Mouse (Mus musculus) Muller cell, postnatal 12 days (primary cell): ENCODE data around the gene Copa.

Source experiments
- DNase-seq: peaks from one replicate; pipeline ENCODE4 v3.0.0-alpha.2; 2015; ENCODE audit errors: inconsistent ontology term

The Copa gene

DNA sequence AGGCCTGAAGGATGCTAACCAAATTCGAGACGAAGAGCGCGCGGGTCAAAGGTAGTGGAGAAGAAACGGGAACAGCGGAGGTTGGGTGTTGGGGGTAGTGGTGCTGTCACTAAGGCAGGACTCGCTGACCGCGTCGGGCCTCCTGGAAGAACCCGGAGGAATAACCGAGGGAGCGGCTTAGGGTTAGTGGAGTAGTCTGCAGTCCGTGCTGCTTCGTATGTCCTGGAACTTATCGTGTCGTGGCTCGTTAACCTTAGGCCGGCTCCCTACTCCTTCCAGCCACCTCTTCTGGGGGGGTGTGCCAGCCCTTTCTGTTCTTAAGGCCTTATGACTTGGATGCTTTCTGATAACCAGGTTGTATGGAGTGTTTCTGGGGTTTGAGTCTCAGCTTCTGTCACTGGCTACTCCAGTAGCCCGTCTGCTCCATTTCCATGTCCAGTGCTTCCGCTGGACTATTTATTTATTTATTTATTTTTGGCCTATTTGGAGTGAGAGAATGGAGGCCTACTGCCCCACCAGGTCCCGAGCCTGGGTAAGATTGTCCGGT is 643 bp downstream of the Copa start:
- no peak for DNase-seq

DNA sequence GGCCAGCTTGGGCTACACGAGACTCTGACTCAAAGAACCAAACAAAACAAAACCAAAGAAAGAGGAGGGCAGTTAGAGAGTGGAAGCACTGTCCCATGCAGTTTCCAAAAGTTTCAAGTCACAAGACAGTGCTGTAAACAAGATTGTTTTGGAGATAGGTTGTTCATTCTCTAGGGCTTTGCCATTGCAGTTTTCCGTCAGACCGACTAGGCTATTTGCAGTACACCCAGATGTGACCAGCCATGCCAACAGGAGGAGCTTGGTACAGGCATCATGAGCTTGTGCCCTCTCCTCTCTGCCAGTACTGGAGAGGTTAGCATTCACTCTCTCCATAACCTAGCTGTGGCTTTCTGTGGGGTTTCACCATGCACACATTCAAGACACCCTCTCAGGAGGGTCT is 11.2 kb downstream of the Copa start:
- no peak for DNase-seq

DNA sequence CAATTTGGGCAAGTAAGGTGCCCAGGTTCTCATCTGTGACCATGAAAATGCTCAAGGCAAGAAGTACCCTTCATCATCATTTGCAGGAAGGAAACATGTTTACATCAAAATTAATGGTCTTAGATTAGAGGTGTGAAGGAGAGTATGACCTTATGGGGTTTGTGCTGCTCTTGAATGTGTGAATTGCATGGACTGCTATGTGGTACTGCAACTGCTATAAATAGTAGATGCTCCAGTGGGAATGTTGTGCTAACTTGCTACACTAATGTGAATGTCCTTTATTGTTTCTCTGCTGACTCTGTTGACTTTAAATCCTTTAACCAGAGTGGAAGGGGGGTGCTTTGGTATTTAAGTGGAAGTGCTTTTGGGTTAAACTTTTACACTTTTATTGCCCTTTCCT is 12.0 kb downstream of the Copa start:
- DNase-seq: no peak

DNA sequence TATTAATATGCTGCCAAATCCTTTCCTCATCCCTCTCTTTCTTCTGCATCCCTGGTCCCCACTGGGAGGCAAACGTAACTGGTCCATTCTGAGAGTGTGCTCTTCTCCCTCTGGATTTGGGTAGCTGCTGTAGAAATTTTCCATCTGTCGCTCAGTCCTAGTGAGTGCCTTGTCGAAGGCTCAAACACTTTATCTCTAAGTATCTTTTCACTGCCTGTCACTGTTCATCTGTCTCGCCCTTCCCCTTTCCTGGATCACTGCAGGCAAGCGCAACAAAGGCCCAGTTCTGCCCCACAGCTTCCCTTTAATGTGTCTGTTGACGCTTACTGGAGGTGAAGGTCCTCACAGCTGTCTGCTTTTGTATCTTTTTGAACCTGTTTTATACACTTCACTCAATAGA is 12.9 kb downstream of the Copa start:
- no peak for DNase-seq

DNA sequence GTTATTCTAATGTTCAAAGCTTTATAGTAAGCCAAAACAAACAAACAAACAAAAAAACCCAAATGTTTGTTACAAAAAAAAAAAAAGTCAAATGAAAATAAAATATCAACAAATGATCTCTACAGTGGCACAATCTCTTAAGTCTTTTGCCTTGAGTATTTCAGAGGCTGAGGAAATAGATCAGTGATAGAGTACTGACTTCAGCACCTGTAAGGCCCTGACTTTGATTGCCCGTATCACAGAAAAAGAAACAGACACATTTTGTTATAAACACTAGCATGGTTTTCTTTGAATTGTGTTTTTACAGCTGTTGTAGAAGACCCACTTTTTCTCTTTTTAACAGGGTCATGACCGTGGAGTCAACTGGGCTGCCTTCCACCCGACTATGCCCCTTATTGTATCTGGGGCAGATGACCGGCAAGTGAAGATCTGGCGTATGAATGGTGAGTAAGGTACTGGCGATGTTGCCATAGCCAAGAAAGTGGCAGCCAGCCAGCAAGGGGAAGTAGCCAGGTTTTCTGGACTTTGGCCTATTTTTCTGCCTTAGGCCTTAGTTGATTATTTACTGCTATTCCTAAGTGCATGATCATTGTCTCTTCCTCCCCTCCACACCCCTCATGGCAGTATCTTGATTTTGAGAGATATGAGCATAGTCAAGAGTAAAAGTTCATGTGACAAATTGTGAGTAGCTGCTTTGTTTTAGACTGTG is 17.1 kb downstream of the Copa start:
- DNase-seq: peak; percentile 36

DNA sequence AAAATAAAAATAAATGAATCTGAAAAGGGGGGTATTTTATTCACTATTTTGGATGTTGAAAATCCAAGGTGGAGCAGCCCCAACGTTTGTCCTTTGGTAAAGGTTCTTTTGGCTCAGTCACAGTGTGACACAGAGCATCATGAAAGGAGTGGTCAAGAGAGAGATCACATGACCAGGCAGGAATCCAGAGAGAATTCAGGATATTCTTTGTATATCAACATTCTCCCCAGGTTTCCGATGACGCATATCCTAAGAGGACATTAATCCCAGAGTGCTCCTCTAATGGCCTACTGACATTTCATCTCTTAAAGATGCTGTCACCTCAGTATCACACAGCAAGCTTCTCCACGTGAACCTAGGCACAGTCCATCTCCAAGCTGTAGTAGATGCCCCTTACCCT is 21.3 kb downstream of the Copa start:
- DNase-seq: no peak

DNA sequence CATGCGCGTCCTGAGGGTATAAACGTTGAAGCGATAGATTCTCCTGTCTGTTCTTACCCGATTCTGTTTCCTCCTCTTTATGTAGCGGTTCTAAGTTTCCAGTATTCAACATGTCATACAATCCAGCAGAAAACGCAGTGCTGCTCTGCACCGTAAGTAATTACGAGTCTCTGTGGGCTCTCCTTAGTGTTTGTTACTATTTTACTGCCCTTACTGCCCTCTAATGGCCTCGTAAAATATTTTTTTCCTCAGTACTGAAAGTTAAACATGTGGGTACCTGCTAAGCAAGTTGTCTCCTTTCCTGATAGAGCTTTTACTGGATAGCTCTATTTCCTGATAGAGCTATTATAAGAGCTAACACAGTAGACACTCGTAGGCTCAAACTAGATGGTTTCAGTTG is 22.8 kb downstream of the Copa start:
- DNase-seq: no peak

DNA sequence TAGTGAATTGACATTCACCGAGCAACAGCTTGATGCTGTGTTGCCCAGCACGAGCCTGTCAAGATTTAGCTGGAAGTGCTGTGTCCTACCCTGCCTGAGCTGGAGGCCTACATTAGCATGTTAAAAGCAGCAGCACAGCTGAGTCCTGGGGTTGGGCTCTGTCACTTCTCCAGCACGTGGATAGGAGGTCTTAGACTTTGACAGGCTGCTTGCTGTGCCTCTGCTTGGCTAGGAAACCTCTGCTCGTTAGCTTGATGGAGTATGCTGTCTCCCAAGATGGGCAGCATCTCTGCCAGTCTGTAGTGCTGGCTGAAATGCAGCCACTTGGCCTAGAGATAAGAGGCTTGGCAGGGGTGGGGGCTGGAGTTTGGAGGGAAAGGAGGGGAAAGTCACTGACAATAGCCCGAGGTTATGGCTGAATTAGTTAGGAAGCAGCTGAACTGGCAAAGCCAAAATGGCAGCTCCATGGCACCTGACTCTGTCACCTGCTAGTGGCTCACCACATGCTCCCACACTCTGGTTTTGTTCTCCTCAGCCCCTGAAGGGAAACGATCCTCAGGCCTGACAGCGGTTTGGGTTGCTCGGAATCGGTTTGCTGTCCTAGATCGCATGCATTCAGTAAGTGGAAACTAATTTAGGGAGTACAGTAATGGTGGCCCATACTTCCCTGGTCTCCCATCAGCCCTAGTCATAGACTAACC is 25.6 kb downstream of the Copa start:
- no peak for DNase-seq

DNA sequence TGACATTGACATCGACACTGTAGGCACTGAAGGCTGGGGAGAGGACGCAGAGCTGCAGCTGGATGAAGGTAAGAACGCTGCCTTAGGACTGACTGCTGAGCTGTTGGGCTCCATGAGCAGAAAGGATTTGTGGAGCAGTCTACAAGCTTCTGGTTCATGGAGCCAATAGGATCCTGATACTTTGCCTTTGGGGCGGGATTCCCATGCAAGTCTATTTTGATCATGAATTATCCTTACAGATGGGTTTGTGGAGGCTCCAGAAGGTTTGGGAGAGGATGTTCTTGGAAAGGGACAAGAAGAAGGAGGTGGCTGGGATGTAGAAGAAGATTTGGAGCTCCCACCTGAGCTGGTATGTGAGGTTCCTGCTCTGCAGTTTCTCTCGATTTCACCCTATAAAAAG is 34.6 kb downstream of the Copa start:
- DNase-seq: no peak

DNA sequence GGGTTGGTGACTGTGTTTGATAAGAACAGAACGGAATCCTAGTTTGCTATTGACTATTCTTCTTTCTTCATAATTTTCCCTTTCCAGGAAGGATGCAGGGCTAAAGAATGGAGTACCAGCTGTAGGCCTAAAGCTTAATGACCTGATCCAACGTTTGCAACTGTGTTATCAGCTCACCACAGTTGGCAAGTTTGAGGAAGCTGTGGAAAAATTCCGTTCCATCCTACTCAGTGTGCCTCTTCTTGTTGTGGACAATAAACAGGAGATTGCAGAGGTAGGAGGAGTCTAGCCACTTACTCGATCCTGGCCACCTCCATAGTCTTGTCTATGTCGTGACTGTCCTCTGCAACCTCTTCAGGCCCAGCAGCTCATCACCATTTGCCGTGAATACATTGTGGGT is 36.8 kb downstream of the Copa start:
- no peak for DNase-seq

DNA sequence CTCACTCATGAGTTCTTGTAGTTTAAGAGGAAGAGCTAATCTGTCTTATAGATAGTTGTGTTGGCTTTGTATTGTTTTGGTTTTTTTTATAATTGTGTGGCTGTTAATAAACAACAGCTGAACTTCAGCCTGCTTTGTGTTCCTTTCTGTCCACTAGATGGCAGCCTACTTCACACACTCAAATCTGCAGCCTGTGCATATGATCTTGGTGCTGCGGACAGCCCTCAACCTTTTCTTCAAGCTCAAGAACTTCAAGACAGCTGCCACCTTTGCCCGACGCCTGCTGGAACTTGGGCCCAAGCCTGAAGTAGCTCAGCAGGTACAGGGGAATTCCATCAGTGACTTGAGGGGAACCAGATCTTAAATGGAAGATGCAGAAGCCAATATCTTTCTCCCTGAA is 37.4 kb downstream of the Copa start:
- peak; percentile 32 for DNase-seq

DNA sequence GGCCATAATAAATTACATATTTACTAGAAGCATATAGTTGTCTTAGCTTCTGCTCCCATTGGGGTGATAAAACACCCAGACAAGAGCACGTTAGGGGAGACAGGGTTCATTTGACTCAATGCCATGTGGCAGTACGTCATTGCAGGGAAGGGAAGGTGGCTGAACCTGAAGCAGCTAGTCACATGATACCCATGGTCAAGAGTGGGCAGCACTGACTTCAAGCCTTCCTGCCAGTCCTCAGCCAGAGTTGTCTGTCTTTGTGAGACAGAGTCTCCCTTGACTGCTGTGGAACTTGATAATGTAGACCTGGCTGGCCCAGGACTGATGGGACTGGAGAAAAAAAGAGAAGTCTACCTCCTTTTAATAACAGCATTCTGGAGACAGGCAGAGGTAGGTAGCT is 40.3 kb downstream of the Copa start:
- no peak for DNase-seq

DNA sequence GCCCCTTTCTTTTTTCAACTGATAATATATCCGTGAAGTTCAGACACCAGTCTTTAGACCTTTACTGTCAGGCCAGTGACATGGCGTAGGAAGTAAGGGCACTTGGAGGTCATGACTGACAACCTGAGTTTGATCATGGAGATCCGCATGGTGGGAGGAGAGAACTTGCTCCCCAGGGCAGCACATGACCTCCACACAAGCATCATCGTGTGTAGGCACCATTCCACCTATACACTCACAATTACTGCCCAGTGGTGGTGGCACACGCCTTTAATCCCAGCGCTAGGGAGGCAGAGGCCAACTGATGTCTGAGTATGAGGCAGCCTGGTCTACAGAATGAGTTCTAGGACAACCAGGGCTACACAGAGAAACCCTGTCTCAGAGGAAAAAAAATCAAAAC is 42.2 kb downstream of the Copa start:
- DNase-seq: no peak

DNA sequence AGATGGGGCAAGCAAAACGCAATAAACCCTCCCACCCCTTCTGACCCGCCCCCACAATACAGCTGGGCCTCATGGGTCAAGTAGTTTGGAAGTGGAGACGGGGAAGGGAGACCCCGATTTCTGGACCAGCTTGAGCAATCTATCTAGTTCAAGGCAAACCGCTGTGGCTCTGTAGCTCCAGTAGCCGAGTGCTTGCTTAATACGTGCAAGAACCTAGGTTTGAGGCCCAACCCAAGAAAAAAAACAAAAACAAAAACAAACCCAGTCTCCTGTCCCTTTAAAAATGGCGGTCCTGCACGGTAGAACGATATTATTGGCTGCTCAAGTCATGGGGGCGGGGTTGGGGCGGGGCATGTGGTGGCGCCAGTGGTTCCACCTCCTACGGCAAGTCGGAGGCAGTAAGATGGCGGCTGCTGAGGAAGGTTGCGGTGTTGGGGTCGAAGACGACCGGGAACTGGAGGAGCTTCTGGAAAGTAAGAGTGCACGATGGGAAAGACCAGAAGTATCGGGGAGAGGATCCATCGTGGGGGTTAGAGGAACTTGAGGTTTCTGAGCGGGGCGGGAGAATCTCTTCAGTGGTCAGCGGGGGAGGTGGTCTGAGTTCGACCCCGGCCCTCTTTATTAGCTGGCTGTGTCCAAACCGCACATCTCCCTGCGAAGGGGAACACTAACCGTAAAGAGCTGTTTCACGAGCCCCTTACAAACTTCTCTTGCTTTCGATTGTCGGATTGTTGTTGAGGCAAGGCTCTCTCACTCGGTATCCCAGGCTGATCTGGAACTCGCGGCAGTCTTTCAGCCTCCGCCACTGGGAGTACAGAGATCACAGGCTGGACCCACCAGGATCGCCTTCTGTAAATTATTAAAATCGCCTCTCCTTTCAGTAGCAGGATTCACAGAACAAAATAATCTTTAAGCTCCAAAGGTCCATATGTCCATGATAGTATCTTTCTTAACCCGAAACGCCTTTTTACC is 44.3 kb downstream of the Copa start, which contains the start of gene Pex19:
TSS of gene Pex19 (plus strand) at position 380 of the 972 bp plus-strand sequence.
- DNase-seq: peak; percentile 95

DNA sequence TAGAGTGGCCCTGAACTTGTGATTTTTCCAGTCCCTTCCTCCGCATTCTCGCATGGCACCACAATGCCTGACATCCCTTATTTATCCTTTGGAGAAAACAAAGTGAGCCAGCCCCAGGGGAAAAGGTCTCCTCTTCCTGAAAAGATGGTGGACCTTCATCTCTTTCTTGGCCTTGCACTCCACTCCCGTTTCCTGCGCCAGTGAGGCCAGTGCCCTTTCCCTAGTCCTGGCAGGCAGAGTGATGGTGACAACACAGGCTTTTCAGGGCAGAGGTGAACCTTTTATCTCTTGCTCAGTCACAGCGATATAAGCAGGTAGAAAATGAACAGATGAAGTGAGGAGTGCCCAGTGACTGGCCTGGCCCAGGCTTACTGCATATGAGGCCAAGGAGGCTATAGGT is 45.2 kb downstream of the Copa start:
- no peak for DNase-seq

DNA sequence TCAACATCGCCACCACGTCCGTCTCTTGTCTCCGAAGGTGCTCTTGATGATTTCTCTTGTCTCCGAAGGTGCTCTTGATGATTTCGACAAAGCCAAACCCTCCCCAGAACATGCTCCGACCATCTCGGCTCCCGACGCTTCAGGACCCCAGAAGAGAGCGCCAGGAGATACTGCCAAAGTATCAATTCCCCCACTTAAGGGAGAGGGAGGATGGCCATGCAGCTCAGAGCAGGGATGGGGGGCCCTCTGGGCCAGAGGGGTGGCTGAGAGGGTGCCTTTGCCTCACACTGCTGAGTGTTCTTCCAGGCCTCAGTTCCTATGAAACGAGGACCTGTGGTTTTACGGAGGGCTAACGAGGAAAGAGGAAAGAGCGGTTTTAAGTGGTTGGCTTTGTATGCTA is 46.2 kb downstream of the Copa start:
- no peak for DNase-seq

DNA sequence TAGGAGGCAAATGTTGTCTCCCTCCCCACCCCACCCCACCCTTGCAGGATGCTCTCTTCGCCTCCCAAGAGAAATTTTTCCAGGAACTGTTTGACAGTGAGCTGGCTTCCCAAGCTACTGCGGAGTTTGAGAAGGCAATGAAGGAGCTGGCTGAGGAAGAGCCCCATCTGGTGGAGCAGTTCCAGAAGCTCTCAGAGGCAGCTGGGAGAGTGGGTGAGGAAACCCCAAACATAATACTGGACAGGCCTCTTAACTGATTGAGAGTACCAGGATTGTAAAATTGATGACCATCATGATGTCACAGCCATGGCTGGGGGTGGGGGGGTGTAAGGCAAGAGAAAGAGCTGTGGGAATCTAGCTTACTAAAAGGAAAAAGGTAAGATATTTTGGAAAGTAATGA is 46.8 kb downstream of the Copa start:
- no peak for DNase-seq

DNA sequence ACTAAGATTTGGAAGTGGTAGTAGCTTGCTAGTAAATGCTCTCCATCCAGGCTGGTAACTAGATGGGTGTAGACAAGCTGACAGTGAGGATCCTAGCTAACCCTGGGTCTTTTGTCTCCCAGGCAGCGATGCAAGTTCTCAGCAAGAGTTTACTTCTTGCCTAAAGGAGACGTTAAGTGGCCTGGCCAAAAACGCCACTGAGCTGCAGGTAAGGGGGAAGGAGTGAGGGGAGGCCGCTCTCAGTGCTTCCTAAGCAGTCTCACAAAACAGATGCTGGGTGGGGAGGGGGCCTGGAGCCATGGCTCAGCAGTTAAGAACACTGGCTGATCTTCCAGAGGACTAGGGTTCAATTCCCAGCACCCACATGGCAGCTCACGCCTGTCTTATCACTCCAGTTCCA is 47.5 kb downstream of the Copa start:
- DNase-seq: no peak

DNA sequence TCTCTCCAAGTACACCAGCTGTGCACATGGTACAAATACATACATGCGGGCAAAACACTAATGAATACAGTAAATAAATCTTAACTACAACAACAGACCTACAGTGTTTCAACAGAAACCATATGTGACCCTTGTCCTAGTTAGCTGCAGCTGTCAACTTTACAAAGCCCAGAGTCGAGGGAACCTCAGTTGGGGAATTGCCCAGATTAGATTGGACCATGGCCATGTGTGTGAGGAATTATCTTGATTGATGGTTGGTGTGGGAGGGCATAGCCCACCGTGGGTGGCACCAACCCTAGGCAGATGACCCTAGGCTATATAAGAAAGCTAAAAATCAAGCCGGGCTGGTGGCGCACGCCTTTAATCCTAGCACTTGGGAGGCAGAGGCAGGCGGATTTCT is 50.0 kb downstream of the Copa start:
- DNase-seq: no peak

DNA sequence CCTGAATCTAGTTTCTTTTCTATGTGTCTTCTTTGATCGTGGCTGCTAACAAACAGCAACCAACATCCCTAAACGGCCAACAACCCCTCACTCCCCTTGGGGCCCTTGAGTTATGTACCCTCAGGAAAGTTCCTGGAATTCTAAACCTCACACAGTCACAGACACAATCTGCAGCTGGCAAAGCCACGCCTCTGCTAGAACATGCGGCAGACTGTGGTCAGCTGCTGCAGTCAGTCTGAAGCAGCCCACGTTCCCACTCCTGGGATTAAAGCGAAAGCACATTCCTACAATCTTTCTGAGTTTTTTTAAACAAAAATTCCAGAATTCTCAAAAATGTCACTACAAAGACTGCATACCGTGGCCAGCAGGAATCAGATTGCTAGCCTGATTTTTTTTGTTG is 51.2 kb downstream of the Copa start:
- DNase-seq: peak; percentile 43

DNA sequence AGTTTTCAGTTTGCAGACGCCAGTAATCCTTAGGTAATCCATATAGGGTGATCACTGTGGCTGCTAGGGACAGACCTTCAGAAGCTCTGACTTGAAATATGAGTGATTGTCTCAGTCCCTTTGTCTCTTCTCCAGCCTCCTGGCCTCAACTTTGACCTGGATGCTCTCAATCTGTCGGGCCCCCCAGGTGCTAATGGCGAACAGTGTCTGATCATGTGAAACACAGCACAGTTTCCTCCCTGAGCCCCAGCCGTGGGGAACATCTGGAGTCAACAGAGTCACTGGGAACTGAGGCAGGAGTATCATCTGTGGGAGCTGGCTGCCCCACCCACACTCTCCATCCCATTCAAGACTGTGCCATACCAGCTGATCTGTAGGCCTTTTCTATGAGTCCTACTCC is 51.7 kb downstream of the Copa start:
- no peak for DNase-seq

DNA sequence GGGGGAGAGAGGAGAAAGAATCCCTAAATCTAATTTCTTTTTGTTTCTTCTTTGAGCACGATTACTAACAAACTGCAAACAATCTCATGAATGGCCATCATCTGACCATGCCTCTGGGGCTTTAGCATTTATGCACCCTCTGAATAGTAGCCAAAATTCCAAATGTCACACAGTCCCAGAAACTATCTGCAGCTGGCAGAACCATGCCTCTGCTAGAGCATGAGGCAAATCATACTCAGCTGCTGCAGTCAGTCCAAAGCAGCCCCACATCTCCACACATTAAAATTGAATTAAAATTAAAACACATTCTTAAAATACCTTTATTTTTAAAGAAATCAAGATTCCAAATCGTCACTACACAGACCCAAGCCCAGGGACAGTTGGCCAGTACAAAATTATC is 57.8 kb downstream of the Copa start:
- peak; percentile 4 for DNase-seq
